Mouse (Mus musculus): ENCODE results near the gene Cdk17. TPM values are rescaled to one million over a fixed set of nuclear protein-coding genes. Genes with fewer than 3 reads are reported as not detected.

Cdk17 gene
- total RNA-seq, 2 experiments from 2014 or later, result 36.3 to 41.6 TPM

GRCm38 (mm10) chr10:93305946-93306345 lies 145.3 kb downstream of the Cdk17 start:
- peak; percentile 36; the same call in 1 of the 2 replicates for ATAC-seq (replicated peaks; ENCODE audit: poor library complexity, severe bottlenecking)

- no peak for ATAC-seq (replicated peaks; ENCODE audit: poor library complexity, severe bottlenecking)
Measured at GRCm38 (mm10) chr10:93306367-93306766, 145.7 kb downstream of the Cdk17 start.

- peak; percentile 58 for ATAC-seq (replicated peaks; ENCODE audit: poor library complexity, severe bottlenecking)
Measured at GRCm38 (mm10) chr10:93309131-93309933, 148.7 kb downstream of the Cdk17 start.

- ATAC-seq (replicated peaks; ENCODE audit: poor library complexity, severe bottlenecking), result peak; percentile 23; the same call in 1 of the 2 replicates
Measured at GRCm38 (mm10) chr10:93309934-93310621, 149.4 kb downstream of the Cdk17 start.

- ATAC-seq (replicated peaks; ENCODE audit: poor library complexity, severe bottlenecking), result peak; percentile 64
Measured at GRCm38 (mm10) chr10:93310721-93311411, 150.2 kb downstream of the Cdk17 start, which contains the start of gene Elk3. Gene Elk3 (minus strand): TSS chr10:93311135.

- ATAC-seq (replicated peaks; ENCODE audit: poor library complexity, severe bottlenecking), result no peak
Measured at GRCm38 (mm10) chr10:93311576-93311975, 150.9 kb downstream of the Cdk17 start.

Other genes starting within 250 kb of the Cdk17 start
- gene Cfap54, start 79.3 kb upstream of the Cdk17 start, total RNA-seq (2014; fragmentation: Nextera tagmentation), result 0.11 and 1.4 TPM in 2 replicates
- 0.69 and 0.82 TPM in 2 replicates for gene Cfap54, start 79.3 kb upstream of the Cdk17 start, total RNA-seq (2017)
- 32.0 and 34.6 TPM in 2 replicates for gene Elk3, start 150.3 kb downstream of the Cdk17 start, total RNA-seq (2014; fragmentation: Nextera tagmentation)
- gene Elk3, start 150.3 kb downstream of the Cdk17 start, total RNA-seq (2017), result 16.3 and 19.0 TPM in 2 replicates

Data from granulocyte monocyte progenitor cell, adult 5-6 weeks (primary cell).